Mouse (Mus musculus) ovary, postnatal 10 days (tissue): ENCODE measurements around the gene Tubal3.
A peak's percentile ranks its signal among the peaks of the same experiment; 100 is the strongest.
"Not testable (repeated sequence)": the region's sequence is repeated elsewhere in the genome, so short reads cannot be mapped to it uniquely, and the experiment has no call there.

ENCODE experiments used
- DNase-seq: peaks from one replicate; pipeline ENCODE4 v3.0.0; 2022; ENCODE audit warnings: low spot score

Gene Tubal3

DNA sequence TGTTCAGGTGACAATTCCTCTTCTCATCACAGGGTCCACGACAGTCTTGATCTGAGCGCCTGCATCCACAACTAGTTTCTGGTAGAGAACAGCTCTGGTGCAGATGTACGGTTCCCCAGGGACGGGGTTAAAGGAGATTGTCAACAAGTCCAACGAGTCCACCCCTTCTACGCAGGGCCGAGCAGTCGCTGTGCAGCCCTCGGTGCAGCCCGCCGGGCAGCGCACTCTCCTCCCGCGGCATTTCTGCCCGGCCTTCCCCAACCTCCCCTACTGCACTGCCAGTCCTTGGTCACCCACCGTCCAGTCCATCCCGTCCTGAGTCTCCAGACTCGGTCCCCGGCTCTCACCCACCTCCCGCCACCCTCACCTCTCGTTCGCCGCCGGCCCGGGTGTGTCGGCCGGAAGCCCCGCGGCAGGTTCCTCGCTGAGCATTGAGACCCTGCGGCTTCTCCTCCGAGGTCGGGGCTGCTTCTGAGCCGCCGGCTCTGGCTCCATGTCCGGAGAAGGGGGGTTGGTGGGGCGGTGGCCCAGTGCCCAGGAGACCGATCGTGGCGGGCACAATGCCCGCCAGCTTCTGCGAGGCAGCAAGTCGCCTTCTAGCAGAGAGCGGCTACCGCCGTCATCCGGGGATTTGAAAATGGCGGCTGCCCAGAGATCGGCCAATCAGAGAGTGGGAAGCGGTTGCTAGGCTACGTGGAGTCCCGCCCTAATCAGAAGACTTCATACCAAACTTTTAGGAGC is at the start of gene Tubal3, which contains the start of gene Net1:
Gene Tubal3, plus strand, starts transcription at position 704 of the 741 bp plus-strand sequence.
Gene Net1, minus strand, starts transcription at position 650 of the 741 bp plus-strand sequence.
- DNase-seq: peak; percentile 79

GRCm38 (mm10) chr13:3869901-3870300 is 48.2 kb upstream of the Tubal3 start:
- DNase-seq: no peak

- no peak for DNase-seq
Observed at GRCm38 (mm10) chr13:3872832-3873231, 45.2 kb upstream of the Tubal3 start.

GRCm38 (mm10) chr13:3876448-3876847 is 41.6 kb upstream of the Tubal3 start:
- DNase-seq: no peak

DNA sequence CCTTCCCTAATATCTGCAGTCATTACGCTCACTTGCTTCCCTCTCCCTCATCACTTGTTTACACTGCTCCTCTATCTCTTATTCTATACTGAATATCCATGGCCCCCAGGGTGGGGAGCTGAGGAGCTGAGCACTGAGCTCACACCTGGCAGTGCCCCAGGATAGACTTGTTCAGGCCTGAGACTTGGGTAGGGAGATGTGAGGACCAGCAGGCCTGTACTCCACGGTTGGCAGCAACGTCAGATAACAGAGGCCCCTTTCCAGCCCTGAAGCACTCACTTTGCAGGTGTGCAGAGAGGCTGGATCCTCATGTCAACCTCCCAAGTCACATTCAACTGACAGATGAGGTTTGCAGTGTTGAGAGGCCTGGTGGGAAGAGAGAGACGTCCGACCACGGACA is 40.9 kb upstream of the Tubal3 start:
- DNase-seq: no peak

DNA sequence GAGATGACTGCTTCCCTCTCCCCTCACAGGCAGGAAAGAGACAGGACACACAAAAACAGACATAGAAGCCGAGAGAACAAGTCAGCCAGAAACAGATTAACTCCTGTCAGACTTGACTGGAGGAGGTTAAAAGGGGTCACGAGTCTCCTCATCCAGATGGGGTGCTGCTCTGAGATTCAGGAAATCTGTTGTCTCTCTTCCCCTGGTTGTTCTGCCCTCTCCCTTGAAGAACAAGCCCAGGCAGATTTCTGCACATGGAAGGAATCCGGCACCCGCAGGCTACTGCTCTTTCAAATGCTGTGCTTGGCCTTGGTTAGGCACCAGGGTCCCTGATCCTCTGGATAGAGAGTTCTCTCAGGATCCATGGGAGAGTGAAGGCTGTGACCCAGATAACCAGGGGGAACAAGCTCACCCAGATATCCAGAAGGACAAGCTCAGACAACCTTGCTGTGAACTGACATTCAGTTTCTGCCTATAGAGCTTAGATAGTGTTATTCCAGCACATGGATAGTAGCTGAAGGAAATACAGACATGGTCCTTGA is 40.3 kb upstream of the Tubal3 start:
- DNase-seq: no peak

GRCm38 (mm10) chr13:3886663-3887062 is 31.4 kb upstream of the Tubal3 start:
- no peak for DNase-seq

DNA sequence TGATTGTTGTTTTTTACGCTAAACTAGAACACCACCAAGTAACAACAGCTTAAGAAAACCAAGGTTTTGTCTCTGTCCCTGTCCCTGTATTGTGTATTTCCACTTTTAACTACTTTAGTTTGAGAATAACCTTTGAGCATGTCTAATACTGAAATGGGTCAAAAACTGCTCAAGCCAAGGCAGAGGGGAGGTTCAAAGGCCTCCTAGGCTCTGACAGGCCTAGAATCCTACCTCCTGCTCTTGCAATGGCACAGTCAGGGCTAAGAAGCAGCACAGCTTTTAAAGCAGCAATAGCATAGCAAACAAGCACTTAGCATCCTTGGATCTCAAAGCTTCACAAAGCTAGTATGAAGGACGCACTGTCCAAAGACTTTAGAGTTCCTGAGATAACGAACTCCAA is 29.0 kb upstream of the Tubal3 start:
- no peak for DNase-seq

DNA sequence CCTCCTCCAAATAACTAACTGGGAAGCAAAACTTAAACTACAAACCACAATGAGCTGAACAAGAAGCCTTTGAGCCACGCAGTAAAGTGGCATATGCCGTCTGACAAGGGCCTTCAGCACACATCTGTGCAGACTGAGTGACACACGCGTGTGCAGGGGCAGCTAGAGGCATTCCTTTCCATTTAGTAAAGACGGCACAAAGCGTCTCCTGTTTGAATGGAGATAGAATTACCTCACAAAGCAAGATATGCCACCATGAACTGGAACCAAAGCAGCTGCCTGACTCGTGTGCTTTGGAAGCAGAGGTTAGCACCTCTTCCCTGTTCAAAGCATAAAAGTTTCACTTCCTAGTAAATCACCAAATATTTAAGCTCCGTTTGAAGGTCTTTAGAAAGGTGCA is 28.0 kb upstream of the Tubal3 start:
- DNase-seq: no peak

DNA sequence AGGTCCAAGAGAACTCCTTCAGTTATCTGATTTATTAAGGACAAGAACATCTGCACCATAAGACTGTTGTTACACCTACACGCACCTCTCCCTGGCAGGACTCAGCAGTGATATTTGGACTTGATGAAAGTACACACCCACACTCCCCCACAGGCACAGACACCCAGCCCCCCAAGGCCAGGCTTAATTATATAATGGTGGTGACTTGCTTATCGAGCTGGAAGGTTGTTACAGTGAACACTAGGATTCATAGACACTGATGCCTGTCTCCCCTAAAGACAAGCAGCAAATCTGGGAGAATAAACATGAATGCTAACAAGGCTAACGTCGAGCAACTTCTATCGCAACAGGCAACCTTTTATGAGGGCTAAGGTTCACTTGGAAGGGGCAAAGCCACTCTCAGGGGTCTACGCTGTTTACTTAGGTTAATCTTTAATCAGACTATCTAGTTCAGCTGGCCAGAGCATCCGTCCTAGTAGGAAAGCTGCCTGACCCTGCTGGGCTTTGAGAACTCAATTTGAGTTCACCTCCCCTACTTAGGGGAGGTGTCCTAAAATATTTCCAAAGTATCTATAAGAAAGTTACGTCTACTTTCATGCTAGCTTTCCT is 26.5 kb upstream of the Tubal3 start:
- DNase-seq: no peak

GRCm38 (mm10) chr13:3892601-3893000 is 25.5 kb upstream of the Tubal3 start:
- DNase-seq: no peak

- peak; percentile 88 for DNase-seq
Observed at GRCm38 (mm10) chr13:3893126-3893734, 24.8 kb upstream of the Tubal3 start.

DNA sequence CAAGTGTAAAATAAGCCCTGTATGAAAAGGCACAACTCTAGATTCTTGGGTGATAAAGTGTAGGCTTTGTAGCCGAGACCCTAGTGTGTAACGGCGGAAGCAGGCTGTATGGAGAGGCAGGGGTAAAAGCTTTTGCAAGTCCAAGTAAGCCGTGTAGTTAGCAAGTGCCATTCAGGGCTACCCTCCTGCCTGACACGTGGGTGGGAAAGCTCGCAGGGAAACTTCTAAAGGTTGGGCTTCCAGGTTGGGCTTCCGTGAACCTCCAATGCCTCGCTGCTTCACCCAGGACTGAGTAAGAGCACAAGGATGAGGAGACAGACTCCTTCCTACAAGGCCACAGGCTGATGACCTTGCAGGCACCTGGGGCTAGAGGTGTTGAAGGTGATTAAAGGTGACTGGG is 23.5 kb upstream of the Tubal3 start:
- no peak for DNase-seq

- no peak for DNase-seq
Observed at GRCm38 (mm10) chr13:3895397-3895980, 22.6 kb upstream of the Tubal3 start.

GRCm38 (mm10) chr13:3896032-3896431 is 22.0 kb upstream of the Tubal3 start:
- no peak for DNase-seq

GRCm38 (mm10) chr13:3896913-3897312 is 21.2 kb upstream of the Tubal3 start:
- DNase-seq: no peak

DNA sequence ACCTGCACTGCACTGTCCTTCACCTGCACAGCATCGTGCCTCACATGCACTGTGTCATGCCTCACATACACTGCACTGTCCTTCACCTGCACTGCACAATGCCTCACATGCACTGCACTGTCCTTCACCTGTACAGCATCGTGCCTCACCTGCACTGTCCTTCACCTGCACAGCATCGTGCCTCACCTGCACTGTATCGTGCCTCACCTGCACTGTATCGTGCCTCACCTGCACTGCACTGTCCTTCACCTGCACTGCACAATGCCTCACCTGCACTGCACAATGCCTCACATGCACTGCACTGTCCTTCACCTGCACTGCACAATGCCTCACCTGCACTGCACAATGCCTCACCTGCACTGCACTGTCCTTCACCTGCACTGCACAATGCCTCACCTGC is 19.9 kb upstream of the Tubal3 start:
- not testable (repeated sequence) for DNase-seq

DNA sequence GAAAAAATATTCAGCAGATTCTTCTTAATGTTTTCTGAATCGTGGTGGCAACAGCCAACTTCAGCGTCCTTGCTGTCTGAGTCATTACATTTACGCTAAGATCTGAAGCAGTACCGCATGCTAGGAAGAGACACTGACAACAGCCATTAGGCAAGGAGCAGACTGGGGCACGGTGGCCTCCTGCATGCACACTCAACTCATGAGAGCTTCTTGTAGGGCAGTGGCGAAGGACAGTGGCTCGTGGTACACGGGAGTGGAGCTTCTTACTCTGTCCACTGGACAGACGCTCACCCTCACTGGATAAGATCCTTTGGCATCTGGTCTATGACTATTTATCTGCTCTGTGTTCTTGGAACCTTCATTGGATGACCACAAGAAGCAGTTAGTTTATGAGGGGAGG is 18.8 kb upstream of the Tubal3 start:
- DNase-seq: no peak

- no peak for DNase-seq
Observed at GRCm38 (mm10) chr13:3907151-3907696, 10.8 kb upstream of the Tubal3 start.

DNA sequence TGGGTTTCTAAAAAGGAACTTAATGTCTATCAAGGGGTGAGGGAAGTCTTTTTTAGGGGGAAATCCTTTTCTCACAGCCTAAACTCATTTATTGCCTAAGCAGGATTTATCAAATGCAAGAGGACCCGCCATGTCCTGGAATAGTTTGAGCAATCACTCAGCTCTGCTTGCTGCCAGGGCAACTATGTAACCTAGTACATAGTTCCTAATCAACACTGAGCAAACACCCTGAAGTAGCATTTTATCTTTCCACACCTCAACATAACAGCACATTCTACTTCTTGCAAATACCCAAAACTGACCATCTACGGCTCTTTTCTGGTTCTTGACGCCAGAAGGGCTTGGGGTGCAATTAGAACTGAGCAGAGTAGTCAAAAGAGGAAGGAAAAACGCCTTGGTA is 9.8 kb upstream of the Tubal3 start:
- no peak for DNase-seq

- DNase-seq: no peak
Observed at GRCm38 (mm10) chr13:3910356-3910755, 7.7 kb upstream of the Tubal3 start.

DNA sequence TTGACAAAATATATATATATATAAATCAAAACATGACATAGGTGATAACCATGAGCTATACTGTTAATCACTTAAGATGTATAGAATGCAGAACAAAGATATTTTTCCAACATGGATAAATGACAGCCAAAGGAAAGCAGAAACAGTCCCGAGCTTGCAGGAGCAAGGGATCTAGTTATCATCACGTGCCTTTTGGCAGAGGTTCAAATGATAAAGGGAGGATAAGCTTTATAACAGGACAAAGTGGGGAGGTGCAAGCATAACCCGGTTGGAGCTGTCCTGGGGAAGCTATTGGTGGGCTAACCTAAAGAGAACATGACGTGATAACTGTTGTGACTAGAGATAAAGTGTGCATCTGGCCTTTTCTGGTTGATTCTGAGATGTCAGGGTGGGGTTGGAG is 4.6 kb upstream of the Tubal3 start:
- DNase-seq: no peak
